Mouse (Mus musculus): Measurements from ENCODE around the gene Olfr310.

Gene Olfr310

DNA sequence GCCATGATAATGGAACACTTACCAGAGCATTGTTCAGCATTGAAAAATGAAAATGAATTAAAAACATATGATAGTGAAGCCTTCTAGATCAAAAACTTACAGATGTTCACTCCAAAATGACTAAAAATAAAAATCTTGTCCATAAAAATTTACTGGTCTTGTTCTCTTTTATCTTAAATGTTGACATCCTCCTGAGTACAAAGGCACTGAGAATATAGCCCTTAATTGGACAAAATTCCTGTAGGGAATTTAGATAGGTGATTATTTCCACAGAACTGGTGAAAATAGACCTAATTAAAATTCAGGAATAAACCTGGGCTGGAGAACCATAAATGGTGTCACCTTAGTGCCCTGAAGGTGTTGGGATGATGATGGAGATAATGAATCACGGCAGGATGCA is at the start of gene Olfr310:
TSS of gene Olfr310 (minus strand) at position 101 of the 400 bp plus-strand sequence.
- no peak for DNase-seq (ENCODE audit: low read depth)

DNA sequence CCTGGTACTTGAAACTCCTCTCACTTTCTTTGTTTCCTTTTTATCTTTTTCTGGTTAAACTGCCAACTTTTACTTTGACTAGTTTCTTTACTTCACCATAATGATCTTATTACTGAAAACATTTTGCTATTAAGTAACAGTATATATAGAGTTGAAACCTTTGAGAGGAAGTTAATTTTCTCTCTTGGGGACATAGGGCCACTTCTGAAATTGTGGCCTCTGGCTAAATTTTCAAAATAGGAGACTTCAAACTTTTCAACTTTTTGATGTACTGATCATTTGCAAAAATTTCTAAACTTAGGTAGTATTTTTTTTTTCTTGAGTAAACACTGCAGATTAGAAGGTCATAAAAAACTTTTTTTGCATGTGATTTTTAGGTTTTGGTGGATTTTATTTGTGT is 48.6 kb upstream of the Olfr310 start, which contains the start of gene Olfr308:
TSS of gene Olfr308 (minus strand) at position 101 of the 400 bp plus-strand sequence.
- no peak for DNase-seq (ENCODE audit: low read depth)

DNA sequence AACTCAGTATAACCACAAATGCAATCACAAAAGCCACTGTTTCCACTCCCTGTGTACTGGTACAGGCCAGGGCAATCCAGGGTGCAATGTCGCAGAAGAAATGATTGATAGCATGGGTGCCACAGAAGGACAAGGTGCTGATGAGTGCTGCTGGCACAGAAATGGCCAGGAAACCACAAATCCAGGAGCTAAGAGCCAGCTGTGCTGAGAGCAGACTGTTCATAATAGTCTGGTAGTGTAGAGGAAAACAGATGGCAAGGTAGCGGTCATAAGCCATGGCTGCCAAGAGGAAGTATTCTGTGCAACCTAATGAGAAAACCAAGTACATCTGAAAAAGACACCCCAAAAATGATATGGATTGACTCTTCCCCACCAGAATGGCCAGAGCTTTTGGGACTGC is 44.4 kb upstream of the Olfr310 start:
- DNase-seq (ENCODE audit: low read depth) = no peak

DNA sequence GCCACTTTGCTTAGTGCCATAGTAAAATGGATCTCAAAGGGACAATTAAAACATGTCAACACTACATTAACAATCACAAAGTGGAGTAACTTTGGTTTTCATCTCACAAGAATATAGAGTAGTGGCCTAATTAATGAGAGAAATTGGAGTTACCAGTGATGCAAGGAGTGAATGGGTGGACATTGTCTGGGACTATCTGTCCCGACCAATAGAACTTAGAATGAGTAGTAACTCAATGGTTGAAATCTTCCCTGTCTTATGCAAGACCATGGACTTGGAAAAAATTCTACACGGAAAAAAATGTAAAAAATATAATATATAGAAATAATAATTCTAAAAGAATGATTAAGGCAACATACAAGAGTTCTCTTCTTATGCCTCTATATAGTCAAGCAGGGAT is 36.6 kb upstream of the Olfr310 start, which contains the start of gene Olfr309:
TSS of gene Olfr309 (minus strand) at position 101 of the 400 bp plus-strand sequence.
- no peak for DNase-seq (ENCODE audit: low read depth)

DNA sequence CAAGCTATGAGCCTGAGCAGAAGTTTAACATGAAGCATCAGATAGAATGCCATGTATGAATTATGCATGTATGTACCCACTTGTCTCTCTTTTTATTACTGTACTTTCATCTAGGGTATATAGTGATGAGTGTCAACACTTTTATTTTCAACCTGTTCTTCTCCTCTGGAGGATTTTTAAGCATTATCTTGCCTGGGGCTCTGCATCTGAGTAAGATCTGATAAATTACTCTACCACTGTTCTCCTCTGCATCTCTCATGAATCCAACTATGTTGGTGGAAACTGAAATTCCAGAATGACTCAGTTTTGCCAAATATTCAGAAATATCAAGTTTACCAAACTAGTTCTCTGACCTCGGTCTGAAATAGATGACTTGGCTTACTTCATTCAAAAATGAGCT is 30.8 kb downstream of the Olfr310 start, which contains the start of gene Vmn2r76:
TSS of gene Vmn2r76 (minus strand) at position 101 of the 400 bp plus-strand sequence.
- no peak for DNase-seq (ENCODE audit: low read depth)

All from induced T-regulatory cell, adult 2 months (primary cell).